Mouse (Mus musculus): ENCODE data around the gene Ppp1r35. TPM values are rescaled to one million over a fixed set of nuclear protein-coding genes. Genes with fewer than 3 reads are reported as not detected.

The Ppp1r35 gene
- total RNA-seq, 2 experiments from 2014 or later: 28.4 to 38.6 TPM

- intact Hi-C loops (cut with DNase I): no loop called here
- no peak for DNase-seq
Measured at GRCm38 (mm10) chr5:137822126-137822525, 43.5 kb downstream of the Ppp1r35 start.

DNA sequence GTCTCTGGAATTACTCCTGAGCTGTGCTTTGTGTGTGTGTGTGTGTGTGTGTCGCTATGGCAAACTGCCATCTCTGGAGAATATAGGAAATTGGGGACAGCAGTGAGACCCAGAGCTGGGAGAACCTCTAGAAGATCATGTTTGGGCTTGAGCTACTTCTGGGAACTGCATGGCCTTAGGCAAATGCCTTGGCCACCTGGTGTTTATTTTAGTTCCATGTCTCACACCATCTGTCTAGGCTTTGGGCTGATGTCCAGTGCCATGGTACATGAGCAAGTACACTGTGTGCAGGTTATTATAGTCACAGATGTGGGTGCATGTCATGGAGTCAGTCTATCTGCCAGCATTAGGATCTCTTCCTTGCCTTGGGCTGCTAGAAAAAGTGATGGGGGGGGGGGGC lies 44.0 kb downstream of the Ppp1r35 start:
- DNase-seq: peak; percentile 7
- intact Hi-C loops (cut with DNase I): no loop called here

- DNase-seq: no peak
- intact Hi-C loops (cut with DNase I): no loop called here
Measured at GRCm38 (mm10) chr5:137823455-137824045, 44.9 kb downstream of the Ppp1r35 start.

DNA sequence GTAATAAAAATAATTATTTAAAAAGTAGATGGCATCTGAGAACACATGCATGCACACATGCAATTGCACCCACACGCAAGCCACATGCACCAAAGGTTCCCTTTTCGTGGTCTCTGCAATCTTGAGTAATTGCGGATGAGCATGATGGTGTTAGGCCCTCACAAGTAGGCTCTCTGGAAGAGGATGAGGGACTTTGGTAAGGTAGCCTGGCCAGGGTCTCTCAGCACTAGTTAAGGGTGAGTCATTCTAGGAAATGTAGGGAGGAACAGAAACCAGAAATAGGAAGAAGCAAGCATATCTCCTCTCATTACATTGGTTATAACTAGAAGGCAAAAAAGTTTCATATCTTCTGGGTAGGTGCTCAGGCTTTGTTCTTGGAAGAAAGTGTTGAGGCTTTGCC lies 46.4 kb downstream of the Ppp1r35 start:
- DNase-seq: no peak
- intact Hi-C loops (cut with DNase I): no loop called here

DNA sequence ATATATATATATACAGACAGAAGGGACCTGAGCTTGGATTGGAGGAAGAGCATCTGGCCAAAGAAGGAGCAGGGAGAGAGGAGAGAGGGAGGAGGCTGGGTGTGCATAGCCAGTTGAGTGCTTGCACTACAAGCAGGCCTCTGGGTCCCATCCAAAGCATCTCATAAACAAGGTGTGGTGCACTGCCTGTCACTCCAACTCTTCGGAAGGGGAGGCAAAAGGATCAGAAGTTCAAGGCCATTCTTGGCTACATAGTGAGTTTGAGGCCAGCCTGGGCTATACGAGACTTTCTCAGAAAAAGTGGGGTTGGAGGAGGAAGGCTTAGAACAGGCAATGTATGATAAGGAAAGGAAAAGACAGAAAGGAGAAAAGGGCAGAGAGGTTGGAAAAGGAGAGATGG lies 47.3 kb downstream of the Ppp1r35 start:
- intact Hi-C loops (cut with DNase I): no loop called here
- DNase-seq: no peak

DNA sequence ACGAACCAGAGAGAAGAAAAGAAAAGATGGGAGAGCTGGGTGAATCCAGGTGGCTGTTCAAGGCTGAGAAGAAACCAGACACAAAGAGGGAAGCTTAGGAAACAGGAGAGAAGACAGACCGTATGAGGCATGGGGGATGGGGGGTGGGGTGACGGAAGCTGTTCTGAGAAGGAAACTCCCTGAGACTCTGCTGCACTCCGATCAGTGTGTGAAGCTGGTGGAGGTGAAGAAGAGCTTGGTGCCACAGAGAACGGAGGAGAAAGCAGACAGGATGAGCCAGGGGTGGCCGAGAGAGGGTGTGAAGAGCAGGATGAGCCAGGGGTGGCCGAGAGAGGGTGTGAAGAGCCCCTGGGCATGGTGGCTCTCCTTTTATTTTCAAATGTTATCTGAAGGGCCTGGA lies 47.8 kb downstream of the Ppp1r35 start:
- DNase-seq: no peak
- intact Hi-C loops (cut with DNase I): no loop called here

DNA sequence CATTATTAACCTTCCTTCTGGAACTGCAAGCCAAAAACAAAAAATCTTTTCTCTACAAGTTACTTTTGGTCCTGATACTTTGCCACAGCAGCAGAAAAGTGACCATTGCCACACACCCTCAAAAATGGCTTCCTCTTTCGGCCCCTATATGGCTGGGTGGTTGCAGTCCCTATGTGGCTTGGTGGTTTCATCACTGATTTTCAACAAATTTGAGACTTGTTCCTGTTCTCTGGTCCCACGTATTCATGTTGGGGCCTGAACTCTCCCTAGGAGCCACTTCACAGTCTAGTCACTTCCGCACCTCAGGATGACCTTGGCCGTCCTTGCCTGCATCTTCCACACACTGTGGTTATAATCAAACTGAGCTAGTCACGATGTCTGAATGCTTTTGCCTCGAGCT lies 50.0 kb downstream of the Ppp1r35 start:
- DNase-seq: no peak
- intact Hi-C loops (cut with DNase I): no loop called here

Other genes starting within 250 kb of the Ppp1r35 start
- gene Epo, start 245.6 kb upstream of the Ppp1r35 start, total RNA-seq (2021): not detected
- 1,000 to 10,000 TPM; 1,140 to 1,206 TPM for gene Gnb2, start 245.3 kb upstream of the Ppp1r35 start, total RNA-seq (2021)
- 100 to 1,000 TPM; 151 to 176 TPM for gene Actl6b, start 225.3 kb upstream of the Ppp1r35 start, total RNA-seq (2021)
- 10 to 100 TPM; 28.3 to 28.8 TPM for gene Tfr2, start 209.0 kb upstream of the Ppp1r35 start, total RNA-seq (2021)
- 10 to 100 TPM; 55.0 to 57.1 TPM for gene Mospd3, start 177.8 kb upstream of the Ppp1r35 start, total RNA-seq (2021)
- 10 to 100 TPM; 12.6 to 15.1 TPM for gene Pcolce, start 165.1 kb upstream of the Ppp1r35 start, total RNA-seq (2021)
- under 1 TPM in 1 of 2 experiments, not detected in 1; 0.20 TPM for gene Fbxo24, start 149.8 kb upstream of the Ppp1r35 start, total RNA-seq (2021)
- gene Lrch4, start 149.7 kb upstream of the Ppp1r35 start, total RNA-seq (2021): 10 to 100 TPM; 13.7 to 13.9 TPM
- gene Gm20605, start 149.7 kb upstream of the Ppp1r35 start, total RNA-seq (2021): 10 to 100 TPM in 1 of 2 experiments, 1 to 10 TPM in 1; 9.9 to 10.2 TPM
- 1 to 10 TPM; 2.8 to 4.9 TPM for gene Sap25, start 137.5 kb upstream of the Ppp1r35 start, total RNA-seq (2021)
- gene Irs3, start 133.1 kb upstream of the Ppp1r35 start, total RNA-seq (2021): under 1 TPM in 1 of 2 experiments, not detected in 1; 0.28 TPM
- 10 to 100 TPM; 23.9 to 24.7 TPM for gene Agfg2, start 94.1 kb upstream of the Ppp1r35 start, total RNA-seq (2021)
- gene Nyap1, start 37.2 kb upstream of the Ppp1r35 start, total RNA-seq (2021): 100 to 1,000 TPM; 195 to 197 TPM
- gene Tsc22d4, start 33.1 kb upstream of the Ppp1r35 start, total RNA-seq (2021): 10 to 100 TPM; 61.6 to 71.9 TPM
- 10 to 100 TPM; 32.9 to 35.2 TPM for gene Mepce, start 8.8 kb downstream of the Ppp1r35 start, total RNA-seq (2021)
- 1 to 10 TPM; 5.4 to 6.1 TPM for gene Zcwpw1, start 8.9 kb downstream of the Ppp1r35 start, total RNA-seq (2021)
- gene Pilra, start 57.4 kb downstream of the Ppp1r35 start, total RNA-seq (2021): 1 to 10 TPM in 1 of 2 experiments, under 1 TPM in 1; 0.91 to 1.0 TPM
- gene Pilrb1, start 79.3 kb downstream of the Ppp1r35 start, total RNA-seq (2021): not detected
- not detected for gene Pilrb2, start 93.0 kb downstream of the Ppp1r35 start, total RNA-seq (2021)
- not detected for gene Cyp3a13, start 142.8 kb downstream of the Ppp1r35 start, total RNA-seq (2021)
- under 1 TPM; 0.58 to 0.76 TPM for gene Gjc3, start 184.2 kb downstream of the Ppp1r35 start, total RNA-seq (2021)
- not detected for gene Azgp1, start 202.7 kb downstream of the Ppp1r35 start, total RNA-seq (2021)
- not detected for gene Smok3a, start 242.4 kb downstream of the Ppp1r35 start, total RNA-seq (2021)
- gene Smok3b, start 242.6 kb downstream of the Ppp1r35 start, total RNA-seq (2021): not detected